ENCODE assay signal across 20 mouse cellular contexts in the genomic region with DNA sequence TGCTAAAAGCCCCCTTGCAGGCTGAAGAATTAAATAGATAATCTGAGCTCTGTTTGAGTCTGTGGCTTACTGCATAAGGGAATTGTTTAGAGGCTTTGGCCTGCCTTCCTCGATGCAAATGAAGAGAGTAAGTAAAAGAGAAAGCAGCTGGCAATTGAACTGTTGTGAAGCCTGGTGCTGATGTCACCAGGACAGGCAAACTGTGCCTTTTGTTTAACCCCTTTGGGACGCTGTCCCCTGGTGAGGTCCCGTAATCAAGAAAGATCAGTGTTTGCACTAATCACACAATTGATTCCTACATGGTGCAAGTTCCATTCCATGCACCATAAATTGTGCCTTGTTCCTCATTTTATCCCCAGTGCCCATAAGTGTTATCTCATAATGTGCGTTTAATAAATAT.
DNase-seq lines count a peak whose midpoint lies in the region; ATAC-seq lines count a peak whose summit lies in the region.
"Had no signal": no experiment of that assay in that cellular context is flagged by ENCODE, and none has a peak within 500 bp of the region (broad histone marks: within the 10 kb centered on the region; RNA-seq: fewer than 3 reads in every experiment).

No protein-coding gene starts in this region.

- no peak overlapping the region for H3K9ac ChIP-seq in forebrain, embryonic 11.5 days (ENCODE audit: low read length)
- no peak overlapping the region for H3K9ac ChIP-seq in hindbrain, embryonic 11.5 days (ENCODE audit: low read depth, low read length)
- H3K9ac ChIP-seq in hindbrain, embryonic 16.5 days (ENCODE audit: low read depth, low read length), result no peak overlapping the region
- H3K9ac ChIP-seq in neural tube, embryonic 13.5 days, result no peak overlapping the region
- H3K9ac ChIP-seq in neural tube, embryonic 15.5 days (replicated peaks), result no peak overlapping the region
- H3K9ac ChIP-seq: intestine, embryonic 15.5 days; limb, embryonic 12.5 days; liver, postnatal 0 days had no signal

- ATAC-seq in forebrain, embryonic 11.5 days (replicated peaks; ENCODE audit: low FRiP score), result 0 out of 2 replicates have a peak, but pooled peaks have one; percentile 39
- ATAC-seq in hindbrain, embryonic 11.5 days (ENCODE audit: low FRiP score), result peak; percentile 57
- ATAC-seq in hindbrain, embryonic 16.5 days, result no peak
- peak; percentile 59; the same call in 1 of the 2 replicates for ATAC-seq in neural tube, embryonic 13.5 days (ENCODE audit: low read depth)
- ATAC-seq in neural tube, embryonic 15.5 days (ENCODE audit: low FRiP score), result no peak
- ATAC-seq: intestine, embryonic 15.5 days; liver, postnatal 0 days; lung, postnatal 0 days had no signal

- DNase-seq in forebrain, embryonic 11.5 days (ENCODE audit: low spot score), result no peak
- DNase-seq in forebrain, embryonic 10.5 days (ENCODE audit: extremely low spot score, low spot score), result no peak
- DNase-seq in hindbrain, embryonic 11.5 days (ENCODE audit: low spot score), result peak; percentile 28
- DNase-seq in thymus, postnatal 14 days, result no peak
- DNase-seq: adrenal gland, postnatal 10 days; cerebellum, adult 2 months; cerebellum, postnatal 25 days; kidney, adult 8-10 months; kidney, postnatal 10 days; liver, postnatal 0 days; thymus, postnatal 4 days had no signal

- H3K27me3 ChIP-seq in forebrain, embryonic 11.5 days (ENCODE audit: control insufficient read depth, insufficient read depth, low read length), result no peaks in the 10 kb centered on the region
- H3K27me3 ChIP-seq in forebrain, embryonic 10.5 days (ENCODE audit: poor library complexity, severe bottlenecking), result no peaks in the 10 kb centered on the region
- H3K27me3 ChIP-seq in hindbrain, embryonic 11.5 days (ENCODE audit: control insufficient read depth, insufficient read depth, low read length), result no peaks in the 10 kb centered on the region
- H3K27me3 ChIP-seq in hindbrain, embryonic 16.5 days (replicated peaks; ENCODE audit: control insufficient read depth, insufficient read depth, low read length), result no peaks in the 10 kb centered on the region
- no peaks in the 10 kb centered on the region for H3K27me3 ChIP-seq in neural tube, embryonic 13.5 days
- no peaks in the 10 kb centered on the region for H3K27me3 ChIP-seq in neural tube, embryonic 15.5 days (replicated peaks)

- H3K36me3 ChIP-seq in forebrain, embryonic 11.5 days (ENCODE audit: control insufficient read depth, insufficient read depth, low read length), result no peaks in the 10 kb centered on the region
- H3K36me3 ChIP-seq in forebrain, embryonic 10.5 days (replicated peaks), result no peaks in the 10 kb centered on the region
- H3K36me3 ChIP-seq in hindbrain, embryonic 11.5 days (ENCODE audit: control insufficient read depth, insufficient read depth, low read length), result no peaks in the 10 kb centered on the region
- H3K36me3 ChIP-seq in hindbrain, embryonic 16.5 days (ENCODE audit: control insufficient read depth, insufficient read depth, low read length), result no peaks in the 10 kb centered on the region
- no peaks in the 10 kb centered on the region for H3K36me3 ChIP-seq in neural tube, embryonic 13.5 days
- no peaks in the 10 kb centered on the region for H3K36me3 ChIP-seq in neural tube, embryonic 15.5 days
- H3K36me3 ChIP-seq: heart, embryonic 10.5 days; intestine, embryonic 15.5 days; limb, embryonic 12.5 days had no signal

- no peaks in the 10 kb centered on the region for H3K4me1 ChIP-seq in forebrain, embryonic 11.5 days (replicated peaks; ENCODE audit: control insufficient read depth, insufficient read depth, low read length)
- peaks cover 29% of the 10 kb centered on the region for H3K4me1 ChIP-seq in forebrain, embryonic 10.5 days
- H3K4me1 ChIP-seq in hindbrain, embryonic 11.5 days (replicated peaks; ENCODE audit: control insufficient read depth, insufficient read depth, low read length), result peaks cover 6% of the 10 kb centered on the region; the same call in 1 of the 2 replicates
- H3K4me1 ChIP-seq in hindbrain, embryonic 16.5 days (ENCODE audit: control insufficient read depth, insufficient read depth, low read depth, low read length), result peaks cover 10% of the 10 kb centered on the region
- H3K4me1 ChIP-seq in neural tube, embryonic 13.5 days (replicated peaks), result peaks cover 29% of the 10 kb centered on the region
- peaks cover 16% of the 10 kb centered on the region for H3K4me1 ChIP-seq in neural tube, embryonic 15.5 days
- H3K4me1 ChIP-seq: heart, embryonic 10.5 days; intestine, embryonic 15.5 days; limb, embryonic 12.5 days had no signal

- no peaks in the 10 kb centered on the region for H3K9me3 ChIP-seq in forebrain, embryonic 11.5 days (ENCODE audit: control insufficient read depth, low read length)
- no peaks in the 10 kb centered on the region for H3K9me3 ChIP-seq in forebrain, embryonic 10.5 days
- H3K9me3 ChIP-seq in hindbrain, embryonic 11.5 days (ENCODE audit: control insufficient read depth, low read length), result no peaks in the 10 kb centered on the region
- no peaks in the 10 kb centered on the region for H3K9me3 ChIP-seq in hindbrain, embryonic 16.5 days (ENCODE audit: control insufficient read depth, low read length)
- no peaks in the 10 kb centered on the region for H3K9me3 ChIP-seq in neural tube, embryonic 13.5 days
- H3K9me3 ChIP-seq in neural tube, embryonic 15.5 days (replicated peaks), result no peaks in the 10 kb centered on the region
- H3K9me3 ChIP-seq: heart, embryonic 10.5 days; intestine, embryonic 15.5 days; limb, embryonic 12.5 days had no signal

- no peak overlapping the region for H3K27ac ChIP-seq in forebrain, embryonic 11.5 days (ENCODE audit: low read depth, low read length)
- H3K27ac ChIP-seq in forebrain, embryonic 10.5 days, result no peak overlapping the region
- H3K27ac ChIP-seq in hindbrain, embryonic 11.5 days (ENCODE audit: low read depth, low read length), result no peak overlapping the region
- H3K27ac ChIP-seq in hindbrain, embryonic 16.5 days (ENCODE audit: low read depth, low read length), result no peak overlapping the region
- H3K27ac ChIP-seq in neural tube, embryonic 13.5 days (replicated peaks), result no peak overlapping the region
- no peak overlapping the region for H3K27ac ChIP-seq in neural tube, embryonic 15.5 days (replicated peaks)
- H3K27ac ChIP-seq: heart, embryonic 10.5 days; intestine, embryonic 15.5 days; limb, embryonic 12.5 days; macrophage had no signal

- no peak overlapping the region for H3K4me2 ChIP-seq in forebrain, embryonic 11.5 days (ENCODE audit: low read depth, low read length, severe bottlenecking)
- H3K4me2 ChIP-seq in hindbrain, embryonic 11.5 days (replicated peaks; ENCODE audit: low read depth, low read length), result no peak overlapping the region
- no peak overlapping the region for H3K4me2 ChIP-seq in hindbrain, embryonic 16.5 days (ENCODE audit: low read length)
- H3K4me2 ChIP-seq in neural tube, embryonic 13.5 days, result no peak overlapping the region
- no peak overlapping the region for H3K4me2 ChIP-seq in neural tube, embryonic 15.5 days
- H3K4me2 ChIP-seq: intestine, embryonic 15.5 days; limb, embryonic 12.5 days; liver, embryonic 11.5 days had no signal

- no peak overlapping the region for H3K4me3 ChIP-seq in forebrain, embryonic 11.5 days (ENCODE audit: low read depth, low read length)
- H3K4me3 ChIP-seq in forebrain, embryonic 10.5 days, result no peak overlapping the region
- no peak overlapping the region for H3K4me3 ChIP-seq in hindbrain, embryonic 11.5 days (ENCODE audit: low read depth, low read length)
- no peak overlapping the region for H3K4me3 ChIP-seq in hindbrain, embryonic 16.5 days (ENCODE audit: low read length)
- no peak overlapping the region for H3K4me3 ChIP-seq in neural tube, embryonic 13.5 days
- H3K4me3 ChIP-seq in neural tube, embryonic 15.5 days (replicated peaks), result no peak overlapping the region
- H3K4me3 ChIP-seq: heart, embryonic 10.5 days; intestine, embryonic 15.5 days; limb, embryonic 12.5 days had no signal

- 16% methylated on average over 4 of the region's 4 CpGs for WGBS in forebrain, embryonic 11.5 days
- 25% methylated on average over 4 of the region's 4 CpGs for WGBS in forebrain, embryonic 10.5 days
- WGBS in hindbrain, embryonic 11.5 days, result 26% methylated on average over 4 of the region's 4 CpGs
- 21% methylated on average over 4 of the region's 4 CpGs for WGBS in hindbrain, embryonic 16.5 days
- 17% methylated on average over 4 of the region's 4 CpGs for WGBS in neural tube, embryonic 13.5 days
- WGBS in neural tube, embryonic 15.5 days, result 16% methylated on average over 4 of the region's 4 CpGs

Comparison
In these comparisons a context has a peak if more than half of its experiments do, and no peak if none do; other contexts are left out.
1. ATAC-seq: peak in forebrain, embryonic 11.5 days (single experiment), hindbrain, embryonic 11.5 days (single experiment) and neural tube, embryonic 13.5 days (single experiment); none in hindbrain, embryonic 16.5 days (single experiment) and neural tube, embryonic 15.5 days (single experiment).